Mouse (Mus musculus): ENCODE results near the gene Lgr4.

The Lgr4 gene

GRCm38 (mm10) chr2:109972310-109972709 is 54.9 kb downstream of the Lgr4 start:
- intact Hi-C loops (cut with DNase I) = no loop called here

GRCm38 (mm10) chr2:109972922-109973321 is 55.5 kb downstream of the Lgr4 start:
- intact Hi-C loops (cut with DNase I) = no loop called here

GRCm38 (mm10) chr2:109974807-109975206 is 57.4 kb downstream of the Lgr4 start:
- intact Hi-C loops (cut with DNase I) = no loop called here

GRCm38 (mm10) chr2:109976181-109976580 is 58.7 kb downstream of the Lgr4 start:
- intact Hi-C loops (cut with DNase I) = no loop called here

GRCm38 (mm10) chr2:109977322-109977721 is 59.9 kb downstream of the Lgr4 start:
- intact Hi-C loops (cut with DNase I) = no loop called here

GRCm38 (mm10) chr2:109979209-109979608 is 61.8 kb downstream of the Lgr4 start:
- intact Hi-C loops (cut with DNase I) = no loop called here

GRCm38 (mm10) chr2:109983435-109983834 is 66.0 kb downstream of the Lgr4 start:
- intact Hi-C loops (cut with DNase I) = no loop called here

GRCm38 (mm10) chr2:109984930-109985329 is 67.5 kb downstream of the Lgr4 start:
- intact Hi-C loops (cut with DNase I) = no loop called here

- intact Hi-C loops (cut with DNase I) = no loop called here
These were observed 68.1 kb downstream of the Lgr4 start for GRCm38 (mm10) chr2:109985560-109985959.

- intact Hi-C loops (cut with DNase I) = no loop called here
These were observed 68.8 kb downstream of the Lgr4 start for GRCm38 (mm10) chr2:109986036-109986785.

GRCm38 (mm10) chr2:109987946-109988345 is 70.5 kb downstream of the Lgr4 start:
- intact Hi-C loops (cut with DNase I) = no loop called here

- intact Hi-C loops (cut with DNase I) = no loop called here
These were observed 71.7 kb downstream of the Lgr4 start for GRCm38 (mm10) chr2:109989196-109989595.

- intact Hi-C loops (cut with DNase I) = no loop called here
These were observed 72.4 kb downstream of the Lgr4 start for GRCm38 (mm10) chr2:109989679-109990473.

- intact Hi-C loops (cut with DNase I) = no loop called here
These were observed 74.3 kb downstream of the Lgr4 start for GRCm38 (mm10) chr2:109991754-109992153.

- intact Hi-C loops (cut with DNase I) = no loop called here
These were observed 75.1 kb downstream of the Lgr4 start for GRCm38 (mm10) chr2:109992448-109993073.

GRCm38 (mm10) chr2:109993404-109993803 is 76.0 kb downstream of the Lgr4 start:
- intact Hi-C loops (cut with DNase I) = no loop called here

GRCm38 (mm10) chr2:109995061-109995460 is 77.6 kb downstream of the Lgr4 start:
- intact Hi-C loops (cut with DNase I) = loop anchor here (5.0 kb wide), 1 partner anchor 78 kb away; the partner anchor contains the start of gene Lgr4

- intact Hi-C loops (cut with DNase I) = loop anchor here (5.0 kb wide), 1 partner anchor 79 kb away; the partner anchor contains the start of gene Lgr4
These were observed 79.0 kb downstream of the Lgr4 start for GRCm38 (mm10) chr2:109996411-109996810.

GRCm38 (mm10) chr2:110004668-110005067 is 87.2 kb downstream of the Lgr4 start:
- intact Hi-C loops (cut with DNase I) = no loop called here

- intact Hi-C loops (cut with DNase I) = no loop called here
These were observed 87.7 kb downstream of the Lgr4 start for GRCm38 (mm10) chr2:110005164-110005563.

- intact Hi-C loops (cut with DNase I) = no loop called here
These were observed 88.3 kb downstream of the Lgr4 start for GRCm38 (mm10) chr2:110005596-110006239.

Measured in adrenal gland (tissue).